Mouse (Mus musculus): ENCODE measurements around the gene Acacb.

The Acacb gene

DNA sequence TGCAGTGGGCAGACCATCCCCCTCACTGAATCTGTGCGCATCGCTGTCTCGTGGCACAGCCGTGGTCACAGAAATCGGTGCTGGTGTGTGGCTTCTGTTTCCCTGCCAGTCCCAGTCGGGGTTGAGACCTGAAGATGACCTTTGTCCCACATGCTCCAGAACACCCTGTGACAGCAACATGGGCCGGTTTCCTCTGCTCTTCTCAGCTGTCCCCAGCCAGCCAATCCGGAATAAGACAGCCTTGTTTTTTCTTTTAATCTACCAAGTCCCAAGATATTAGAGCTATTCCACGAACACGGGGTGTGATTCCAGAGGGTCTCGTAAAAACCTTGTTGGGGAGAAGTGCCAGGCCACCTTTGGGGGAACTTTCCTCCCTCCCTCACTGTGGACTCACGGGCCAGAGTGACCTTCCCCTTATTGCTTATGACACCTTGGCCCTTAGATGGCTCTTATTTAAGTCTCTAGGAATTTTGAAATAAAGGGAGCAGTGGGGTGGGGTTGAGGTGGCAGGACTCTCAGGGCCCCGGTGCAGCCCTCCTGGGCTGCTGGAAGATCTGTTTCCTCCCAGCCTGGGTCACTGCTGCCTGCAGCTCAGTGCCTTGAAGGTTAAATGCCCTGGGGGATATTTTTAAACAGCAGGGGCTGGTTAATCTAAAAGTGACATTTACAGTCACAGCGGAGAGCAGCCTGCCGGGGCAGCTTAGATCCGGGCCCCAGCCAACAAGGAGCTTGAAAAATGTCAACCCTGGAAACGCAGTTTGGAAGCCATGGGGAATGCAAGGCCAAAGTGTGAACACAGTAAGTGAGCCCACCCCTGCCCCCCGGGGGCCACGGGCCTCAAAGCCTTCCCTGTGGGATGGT, at the start of gene Acacb:
Gene Acacb (plus strand): TSS at position 508 of the 861 bp plus-strand sequence.
- peak; percentile 35 for DNase-seq

DNA sequence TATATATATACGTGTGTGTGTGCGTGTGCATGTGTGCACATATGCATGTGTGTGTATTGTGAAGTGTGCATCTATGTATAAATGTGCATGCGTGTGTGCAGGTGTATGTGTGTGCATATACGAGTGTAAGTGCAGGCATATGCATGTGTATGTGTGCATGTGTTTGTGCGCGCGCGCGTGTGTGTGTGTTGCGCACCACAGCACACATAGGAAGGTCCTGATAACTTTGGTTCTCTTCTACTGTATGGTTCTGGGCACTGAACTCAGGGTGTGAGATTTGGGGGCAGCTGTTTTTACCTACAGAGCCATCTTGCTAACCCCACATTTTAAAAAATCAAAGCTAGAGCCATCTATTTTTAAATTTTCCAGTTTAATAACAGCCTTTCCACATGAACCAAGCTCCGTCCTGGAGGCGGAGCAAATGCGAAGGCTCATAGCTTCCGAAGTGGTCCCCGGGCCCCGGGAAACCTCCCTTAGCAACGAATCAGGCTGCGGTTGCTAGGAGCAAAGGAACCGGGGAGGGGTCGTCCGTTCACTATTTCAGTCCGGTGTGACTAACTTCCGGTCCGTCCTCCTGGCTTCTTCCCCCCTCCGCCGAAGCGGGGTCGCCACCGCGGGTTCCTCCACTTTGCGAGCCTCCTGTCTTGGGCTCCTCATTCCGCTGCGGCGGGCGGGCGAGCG, 46.5 kb upstream of the Acacb start:
- DNase-seq: peak; percentile 93

- DNase-seq: no peak
These were observed 45.8 kb upstream of the Acacb start for GRCm38 (mm10) chr5:114100390-114101099.

GRCm38 (mm10) chr5:114101873-114102272, 44.5 kb upstream of the Acacb start:
- DNase-seq: no peak

GRCm38 (mm10) chr5:114102807-114103206, 43.5 kb upstream of the Acacb start:
- no peak for DNase-seq

- no peak for DNase-seq
These were observed 39.9 kb upstream of the Acacb start for GRCm38 (mm10) chr5:114106391-114106935.

- no peak for DNase-seq
These were observed 33.0 kb upstream of the Acacb start for GRCm38 (mm10) chr5:114113334-114113733.

- DNase-seq: no peak
These were observed 31.3 kb upstream of the Acacb start for GRCm38 (mm10) chr5:114115030-114115429.

DNA sequence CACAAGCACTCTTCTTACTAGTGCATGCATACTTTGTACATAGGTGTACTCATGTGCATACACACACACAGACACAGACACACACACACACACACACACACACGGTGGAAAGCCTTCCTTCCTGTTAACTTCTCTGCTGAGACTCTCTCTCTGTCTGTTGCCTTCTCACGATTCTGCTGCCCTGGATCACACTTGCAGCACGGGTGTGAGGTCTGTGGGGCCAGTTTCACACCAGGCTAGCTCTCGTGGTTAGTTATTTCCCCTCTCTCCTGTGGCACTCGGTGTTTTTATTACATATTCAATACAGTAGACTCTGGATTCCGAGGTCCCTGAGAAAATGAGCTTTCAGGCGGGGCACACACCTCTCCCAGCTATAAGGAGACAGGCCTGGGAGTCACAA, 29.7 kb upstream of the Acacb start:
- DNase-seq: no peak

GRCm38 (mm10) chr5:114119806-114120205, 26.5 kb upstream of the Acacb start:
- no peak for DNase-seq

- no peak for DNase-seq
These were observed 20.3 kb upstream of the Acacb start for GRCm38 (mm10) chr5:114126008-114126407.

DNA sequence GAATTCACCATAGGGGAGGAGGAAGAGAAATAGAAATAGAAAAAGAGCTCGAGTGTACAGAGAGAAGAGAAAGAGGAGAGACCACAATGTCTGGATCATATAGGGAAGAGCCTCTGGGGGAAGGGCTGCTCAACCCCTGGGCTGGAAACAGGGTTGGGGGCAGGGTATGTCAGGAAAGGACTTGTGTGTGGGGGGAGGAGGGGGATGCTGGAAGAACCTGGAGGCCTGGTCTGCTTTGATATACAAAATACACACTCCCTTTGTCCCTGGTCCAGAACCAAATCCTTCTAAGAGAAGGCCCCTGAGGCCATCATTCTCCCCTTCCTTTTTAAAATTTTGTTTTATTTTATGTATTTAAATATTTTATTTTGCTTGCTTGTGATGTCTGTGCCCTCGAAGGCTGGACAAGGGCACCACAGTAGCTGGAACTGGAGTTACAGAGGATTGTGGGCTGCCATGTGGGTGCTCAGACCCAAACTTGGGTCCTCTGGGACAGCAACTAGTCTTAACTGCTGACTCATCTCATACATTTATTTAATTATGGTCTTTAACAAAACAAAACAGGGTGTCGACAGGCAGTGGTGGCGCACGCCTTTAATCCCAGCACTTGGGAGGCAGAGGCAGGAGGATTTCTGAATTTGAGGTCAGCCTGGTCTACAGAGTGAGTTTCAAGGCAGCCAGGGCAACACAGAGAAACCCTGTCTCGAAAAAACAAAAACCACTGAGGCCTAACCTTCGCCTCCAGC, 19.7 kb upstream of the Acacb start:
- DNase-seq: no peak

GRCm38 (mm10) chr5:114127374-114128349, 18.7 kb upstream of the Acacb start, which contains the start of gene Alkbh2:
TSS of gene Alkbh2 (minus strand) at chr5:114128218.
- peak; percentile 92 for DNase-seq

GRCm38 (mm10) chr5:114129550-114130210, 16.7 kb upstream of the Acacb start:
- DNase-seq: no peak

GRCm38 (mm10) chr5:114130211-114130605, 16.1 kb upstream of the Acacb start, which contains the start of gene Ung:
TSS of gene Ung (plus strand) at chr5:114130386.
- peak; percentile 85 for DNase-seq

DNA sequence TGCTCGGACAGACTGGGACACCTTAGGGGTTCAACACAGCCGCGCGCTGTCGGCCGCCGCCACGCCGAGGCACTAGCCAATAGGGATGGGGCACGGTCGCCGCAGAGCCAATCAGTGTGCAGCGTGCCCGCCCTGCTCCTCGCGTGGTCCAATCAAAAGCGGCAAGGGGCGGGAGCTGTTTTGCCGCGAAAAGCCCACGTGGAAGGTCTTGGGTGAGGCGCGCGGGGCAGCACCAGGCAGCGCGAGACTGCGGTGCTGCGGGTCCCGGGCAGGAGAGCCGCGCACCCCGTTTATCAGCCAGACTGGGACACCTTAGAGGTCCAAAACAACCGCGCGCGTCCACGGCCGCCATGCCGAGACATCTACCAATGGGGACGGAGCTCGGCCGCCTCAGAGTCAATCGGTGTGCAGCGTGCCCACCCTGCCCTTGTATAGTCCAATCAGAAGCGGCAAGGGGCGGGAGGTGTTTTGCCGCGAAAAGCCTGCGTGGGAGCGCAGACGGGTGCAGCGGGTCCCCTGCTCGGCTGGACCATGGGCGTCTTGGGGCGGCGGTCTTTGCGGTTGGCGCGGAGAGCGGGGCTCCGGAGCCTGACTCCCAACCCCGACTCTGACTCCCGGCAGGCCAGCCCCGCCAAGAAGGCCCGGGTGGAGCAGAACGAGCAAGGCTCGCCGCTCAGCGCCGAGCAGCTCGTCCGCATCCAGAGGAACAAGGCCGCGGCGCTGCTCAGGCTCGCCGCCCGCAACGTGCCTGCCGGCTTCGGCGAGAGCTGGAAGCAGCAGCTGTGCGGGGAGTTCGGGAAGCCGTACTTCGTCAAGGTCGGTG, 15.4 kb upstream of the Acacb start:
- DNase-seq: peak; percentile 96

GRCm38 (mm10) chr5:114131521-114131840, 14.9 kb upstream of the Acacb start:
- DNase-seq: peak; percentile 56

- DNase-seq: no peak
These were observed 13.5 kb upstream of the Acacb start for GRCm38 (mm10) chr5:114132841-114133240.

GRCm38 (mm10) chr5:114134091-114134534, 12.2 kb upstream of the Acacb start:
- DNase-seq: peak; percentile 35

GRCm38 (mm10) chr5:114135516-114135915, 10.8 kb upstream of the Acacb start:
- DNase-seq: no peak

All from embryo, embryonic 11 days (tissue).